Mouse (Mus musculus) cortical plate, adult 2 months (tissue): ENCODE data around the gene Dll4. TPM values are rescaled to one million over a fixed set of nuclear protein-coding genes. Genes with fewer than 3 reads are reported as not detected.

ENCODE experiments used
- H3K27ac ChIP-seq: fragments of 200-500 bp; 2 replicates; pipeline ENCODE4 v1.5.1; 2012; ENCODE audit warnings: low read length, control low read depth, inconsistent platforms; ENCODE audit not compliant: insufficient read depth
- H3K4me1 ChIP-seq: fragments of 200-500 bp; 2 replicates; pipeline ENCODE4 v1.6.1; 2011; ENCODE audit warnings: low read length; ENCODE audit not compliant: control insufficient read depth, insufficient read depth
- H3K4me3 ChIP-seq: fragments of 200-500 bp; 2 replicates; pipeline ENCODE4 v1.5.1; 2011; ENCODE audit warnings: mild to moderate bottlenecking, low read length, control low read depth; ENCODE audit not compliant: insufficient read depth
- CTCF ChIP-seq: fragments of 200-500 bp; IDR thresholded peaks from 2 replicates; pipeline ENCODE4 v1.5.1; 2011; ENCODE audit warnings: mild to moderate bottlenecking, control low read depth, low read length; ENCODE audit not compliant: insufficient read depth; ENCODE audit errors: extremely low read depth
- POLR2A ChIP-seq: fragments of 200-500 bp; IDR thresholded peaks from 2 replicates; pipeline ENCODE4 v1.6.1; 2011; ENCODE audit warnings: mild to moderate bottlenecking, low read length, control low read depth; ENCODE audit not compliant: insufficient read depth; ENCODE audit errors: extremely low read depth
- polyA plus RNA-seq: library from polyadenylated mRNA; depleted of rRNA; stranded (reverse); fragments of >200 nt; gene quantifications from 2 replicates; pipeline ENCODE4 v1.2.3, GENCODE M21; 2012

Gene Dll4
- polyA plus RNA-seq, 1 experiment, result 2.9 TPM

GRCm38 (mm10) chr2:119294411-119294810, 31.2 kb upstream of the Dll4 start:
- H3K27ac ChIP-seq, result no peak overlapping the region
- TF ChIP-seq POLR2A (no peak), CTCF (no peak)
- no peak overlapping the region for H3K4me3 ChIP-seq
- peaks cover 3% of the 10 kb centered on the region; the same call in 1 of the 2 replicates for H3K4me1 ChIP-seq

DNA sequence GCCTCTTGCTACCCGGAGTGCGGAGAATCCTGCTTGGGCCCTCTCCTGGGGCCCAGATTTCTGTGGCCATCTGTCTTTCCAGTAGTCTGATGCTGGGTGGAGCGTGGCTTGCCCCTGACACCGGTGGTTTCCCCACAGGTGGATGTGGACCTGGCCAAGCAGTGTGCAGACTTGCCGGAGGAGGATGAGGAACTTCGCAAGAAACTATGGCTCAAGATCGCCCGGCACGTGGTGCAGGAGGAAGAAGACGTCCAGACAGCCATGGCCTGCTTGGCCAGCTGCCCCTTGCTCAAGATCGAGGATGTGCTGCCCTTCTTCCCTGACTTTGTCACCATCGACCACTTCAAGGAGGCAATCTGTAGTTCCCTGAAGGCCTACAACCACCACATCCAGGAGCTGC, 28.8 kb upstream of the Dll4 start:
- no peak overlapping the region for H3K27ac ChIP-seq
- no peak overlapping the region for H3K4me3 ChIP-seq
- H3K4me1 ChIP-seq, result no peaks in the 10 kb centered on the region
- TF ChIP-seq CTCF, result no peak
- TF ChIP-seq POLR2A, result no peak

DNA sequence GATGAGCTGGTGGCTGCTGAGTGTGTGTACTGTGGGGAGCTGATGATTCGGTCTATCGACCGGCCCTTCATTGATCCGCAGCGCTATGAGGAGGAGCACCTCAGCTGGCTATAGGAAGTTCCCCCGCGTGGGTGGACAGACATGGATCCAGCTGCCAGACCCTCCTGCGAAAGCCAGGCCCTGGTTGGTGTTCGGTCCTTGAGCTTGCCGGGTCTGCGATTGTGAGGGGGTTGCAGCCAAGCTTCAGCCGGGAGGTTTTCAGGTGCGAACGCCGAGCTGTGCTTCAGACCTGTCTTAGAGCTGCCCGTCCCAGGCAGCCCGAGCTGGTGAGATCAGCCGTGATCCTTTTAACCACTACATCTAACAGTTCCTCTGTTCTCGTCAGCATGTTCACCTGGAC, 28.1 kb upstream of the Dll4 start:
- no peaks in the 10 kb centered on the region for H3K4me1 ChIP-seq

DNA sequence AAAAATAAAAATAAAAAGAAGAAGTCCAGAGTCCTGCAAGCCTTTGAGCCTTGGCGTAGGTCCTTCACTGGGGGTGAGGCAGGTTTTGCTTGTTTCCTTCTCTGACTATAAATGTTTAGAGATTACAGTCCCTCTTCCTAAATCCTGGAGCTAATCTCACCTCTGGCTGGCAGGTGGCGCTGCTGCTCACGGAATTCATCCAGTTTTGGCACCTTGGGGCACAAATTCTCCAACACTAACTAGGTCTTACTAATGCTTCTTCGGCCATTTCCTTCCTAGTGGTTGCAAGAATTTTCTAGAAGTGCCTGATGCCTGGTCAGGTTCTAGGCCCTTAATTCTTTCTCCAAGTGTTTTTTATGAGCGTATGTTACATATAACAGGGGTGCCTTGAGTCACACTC, 27.3 kb upstream of the Dll4 start:
- TF ChIP-seq POLR2A, result no peak
- peak; percentile 82 for TF ChIP-seq CTCF
- H3K4me1 ChIP-seq, result no peaks in the 10 kb centered on the region
- H3K4me3 ChIP-seq, result no peak overlapping the region
- no peak overlapping the region for H3K27ac ChIP-seq

More for the DNA sequence above, 28.1 kb upstream of the Dll4 start:
- Histone ChIP-seq H3K27ac (no peak overlapping the region), H3K4me3 (no peak overlapping the region)
- no peak for TF ChIP-seq CTCF
- TF ChIP-seq POLR2A, result no peak

DNA sequence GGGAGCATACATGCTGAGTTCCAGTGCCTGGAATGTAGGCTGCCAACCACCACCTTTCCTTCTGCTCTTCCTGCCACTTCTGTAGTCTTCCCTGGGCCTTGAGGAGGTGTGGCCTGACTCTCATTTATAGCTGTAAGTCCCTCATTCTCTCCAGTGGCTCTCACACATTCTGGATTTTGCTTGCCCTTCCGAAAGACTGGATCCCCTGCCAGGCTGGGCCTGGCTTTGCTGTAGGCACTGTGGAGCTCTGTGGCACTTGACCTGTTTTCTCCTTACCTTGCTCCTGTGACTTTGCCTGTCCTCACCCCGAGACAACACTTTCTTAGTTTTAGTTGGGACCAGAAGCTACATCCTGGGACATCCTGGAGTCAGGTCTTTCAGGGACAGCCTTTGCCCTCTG, 26.7 kb upstream of the Dll4 start:
- no peak overlapping the region for H3K27ac ChIP-seq
- no peaks in the 10 kb centered on the region for H3K4me1 ChIP-seq
- H3K4me3 ChIP-seq, result no peak overlapping the region
- TF ChIP-seq CTCF, result no peak

DNA sequence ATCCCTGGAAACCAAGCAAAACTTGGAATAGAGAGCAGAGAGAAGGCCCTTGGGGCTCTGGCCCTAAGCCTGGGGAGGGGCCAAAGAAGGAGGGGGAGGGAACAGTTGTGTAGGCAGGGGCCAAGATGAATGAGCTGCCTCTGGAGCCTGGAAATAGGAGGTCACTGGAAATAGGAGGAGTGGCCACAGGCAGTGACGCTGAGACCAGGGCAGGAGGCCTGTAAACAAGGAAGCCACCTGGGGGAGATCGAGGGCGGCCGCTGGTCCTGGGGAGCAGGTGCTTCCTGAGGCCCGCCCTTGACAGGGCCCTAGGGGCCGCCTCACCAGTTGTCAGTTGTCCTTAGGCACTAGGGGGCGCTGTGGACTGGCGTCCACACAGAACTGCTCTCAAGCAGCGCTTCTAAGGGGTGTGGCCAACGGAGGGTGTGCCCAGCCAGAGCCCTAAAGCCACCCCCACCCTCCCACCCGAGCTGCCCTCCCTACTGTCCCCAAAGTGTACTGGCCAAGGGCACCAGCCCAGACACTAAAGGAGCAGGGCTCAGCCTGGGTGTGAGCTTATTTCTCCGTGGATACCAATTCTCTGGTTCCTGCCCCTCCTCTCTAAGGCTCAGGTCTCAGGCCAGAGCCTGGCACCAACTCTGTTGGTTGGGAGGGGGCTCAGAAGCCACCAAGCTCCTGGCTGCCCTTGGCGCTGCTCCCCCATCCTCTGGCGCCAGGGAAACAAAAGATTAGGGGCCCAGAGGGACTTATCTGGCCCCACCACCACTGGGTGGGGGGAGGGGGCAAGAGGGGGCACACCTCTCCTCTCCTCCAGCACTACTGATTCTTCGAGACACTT, 25.4 kb upstream of the Dll4 start:
- Histone ChIP-seq H3K4me3 (no peak overlapping the region), H3K4me1 (no peaks in the 10 kb centered on the region), H3K27ac (peak overlapping the region; percentile 72; the same call in 1 of the 2 replicates)
- TF ChIP-seq CTCF, result peak; percentile 54
- TF ChIP-seq POLR2A, result no peak

GRCm38 (mm10) chr2:119300819-119301493, 24.6 kb upstream of the Dll4 start:
- H3K4me1 ChIP-seq, result no peaks in the 10 kb centered on the region
- H3K27ac ChIP-seq, result no peak overlapping the region
- H3K4me3 ChIP-seq, result no peak overlapping the region
- TF ChIP-seq CTCF (no peak), POLR2A (no peak)

DNA sequence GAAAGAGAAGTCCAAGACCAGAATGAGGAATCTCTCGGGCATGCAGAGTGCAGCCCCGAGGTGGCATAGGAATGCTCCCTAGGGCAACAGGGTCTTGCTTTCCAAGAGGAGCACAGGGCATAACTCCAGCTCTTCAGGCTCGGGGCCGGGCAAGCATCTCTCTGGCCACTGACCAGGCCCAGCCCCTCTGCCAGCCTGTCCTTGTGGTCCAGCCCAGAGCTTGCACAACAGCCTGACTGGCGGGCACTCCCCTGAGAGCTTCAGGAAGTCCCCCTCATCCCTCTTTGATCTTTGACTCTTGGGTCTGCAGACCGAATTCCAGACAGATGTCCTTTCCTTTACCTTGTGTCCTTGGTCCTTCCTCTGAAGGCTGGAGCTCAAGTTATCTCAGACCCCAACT, 22.7 kb upstream of the Dll4 start:
- TF ChIP-seq POLR2A (no peak), CTCF (no peak)
- no peaks in the 10 kb centered on the region for H3K4me1 ChIP-seq

DNA sequence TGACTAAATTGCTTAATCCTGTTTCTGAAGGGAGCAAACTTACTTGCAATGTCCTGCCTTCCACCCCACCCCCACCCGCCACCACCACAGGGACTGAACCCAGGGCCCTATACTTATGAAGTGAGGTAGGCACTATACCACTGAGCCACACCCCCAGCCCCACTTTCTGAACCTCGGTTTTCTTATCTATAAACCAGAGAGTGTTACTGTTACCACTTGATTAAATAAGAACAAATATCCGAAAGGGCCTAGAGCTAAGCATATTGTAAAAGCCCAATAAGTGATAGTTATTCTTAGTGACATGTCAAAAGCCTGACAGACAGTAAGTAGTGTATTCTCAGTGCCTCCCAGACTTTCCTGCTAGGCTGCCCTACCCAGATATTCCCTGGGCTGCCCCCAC, 21.2 kb upstream of the Dll4 start:
- no peaks in the 10 kb centered on the region for H3K4me1 ChIP-seq
- H3K4me3 ChIP-seq, result no peak overlapping the region
- no peak overlapping the region for H3K27ac ChIP-seq
- TF ChIP-seq POLR2A (no peak), CTCF (no peak)

More for the DNA sequence above, 22.7 kb upstream of the Dll4 start:
- Histone ChIP-seq H3K27ac (no peak overlapping the region), H3K4me3 (no peak overlapping the region)

DNA sequence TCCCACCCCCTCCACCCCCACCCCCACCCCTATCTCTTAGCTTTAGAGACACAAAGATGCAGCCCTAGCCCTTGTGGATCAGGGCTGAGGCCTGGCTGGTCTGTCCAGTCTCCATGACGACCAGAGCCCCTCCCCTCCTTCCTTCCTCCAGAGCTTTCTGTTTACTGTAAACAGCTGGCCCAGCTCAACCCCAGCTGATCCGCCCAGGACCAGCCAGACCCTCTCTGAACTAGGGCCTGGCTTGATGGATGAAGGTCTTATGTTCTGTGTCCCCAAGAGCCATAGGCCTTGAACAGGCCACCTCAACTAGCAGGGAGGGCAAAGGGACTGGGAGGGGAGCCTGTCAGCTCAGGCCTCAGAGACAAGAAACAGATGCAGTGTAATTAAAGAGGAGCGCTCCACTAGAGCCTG, 20.8 kb upstream of the Dll4 start:
- Histone ChIP-seq H3K4me3 (no peak overlapping the region), H3K4me1 (no peaks in the 10 kb centered on the region), H3K27ac (no peak overlapping the region)
- TF ChIP-seq CTCF (no peak), POLR2A (no peak)

- Histone ChIP-seq H3K27ac (no peak overlapping the region), H3K4me3 (no peak overlapping the region), H3K4me1 (no peaks in the 10 kb centered on the region)
- TF ChIP-seq POLR2A, result no peak
- no peak for TF ChIP-seq CTCF
Measured at GRCm38 (mm10) chr2:119311544-119311943, 14.0 kb upstream of the Dll4 start.
